Mouse (Mus musculus) midbrain, embryonic 16.5 days (tissue): ENCODE measurements around the gene Chrm1. TPM values are rescaled to one million over a fixed set of nuclear protein-coding genes. Genes with fewer than 3 reads are reported as not detected.

ENCODE experiments used
- ATAC-seq: fragments of 200-750 bp; cut with Nextera tagmentation; 2 replicates; pipeline ENCODE4 v1.8.0; 2017; ENCODE audit warnings: moderate TSS enrichment
- H3K27ac ChIP-seq: fragments of 300-500 bp; sonication (generic); 2 replicates; pipeline ENCODE4 v1.5.1; 2014; ENCODE audit warnings: mild to moderate bottlenecking, low read length, mixed read lengths
- H3K27me3 ChIP-seq: fragments of 300-500 bp; sonication (generic); 2 replicates; pipeline ENCODE4 v1.6.1; 2014; ENCODE audit warnings: low read depth, low read length, mixed read lengths; ENCODE audit not compliant: control insufficient read depth, insufficient read depth
- H3K36me3 ChIP-seq: fragments of 300-500 bp; sonication (generic); 2 replicates; pipeline ENCODE4 v1.6.1; 2014; ENCODE audit warnings: mild to moderate bottlenecking, low read length, moderate library complexity, mixed read lengths; ENCODE audit not compliant: control insufficient read depth, insufficient read depth
- H3K4me1 ChIP-seq: fragments of 300-500 bp; sonication (generic); 2 replicates; pipeline ENCODE4 v1.6.1; 2014; ENCODE audit warnings: mild to moderate bottlenecking, low read length, mixed read lengths; ENCODE audit not compliant: control insufficient read depth, insufficient read depth
- H3K4me2 ChIP-seq: fragments of 300-500 bp; sonication (generic); 2 replicates; pipeline ENCODE4 v1.6.1; 2014; ENCODE audit warnings: mild to moderate bottlenecking, low read length, mixed read lengths
- H3K4me3 ChIP-seq: fragments of 300-500 bp; sonication (generic); 2 replicates; pipeline ENCODE4 v1.5.1; 2014; ENCODE audit warnings: low read depth, mild to moderate bottlenecking, low read length, moderate library complexity, mixed read lengths
- H3K9ac ChIP-seq: fragments of 300-500 bp; sonication (generic); 2 replicates; pipeline ENCODE4 v1.6.1; 2014; ENCODE audit warnings: low read depth, low read length, mixed read lengths
- H3K9me3 ChIP-seq: fragments of 300-500 bp; sonication (generic); replicated peaks from 2 replicates; pipeline ENCODE4 v1.6.1; 2014; ENCODE audit warnings: mild to moderate bottlenecking, low read length, mixed read lengths; ENCODE audit not compliant: control insufficient read depth, poor library complexity, severe bottlenecking
- WGBS: fragments of 180-500 bp; shearing (Covaris S2); extraction: QIAGEN DNeasy Blood & Tissue Kit; methylation state at CpG from one replicate; pipeline ENCODE4 v1.1.7; 2014; 5-methylcytosine and 5-hydroxymethylcytosine counted together
- polyA plus RNA-seq: library from polyadenylated mRNA; unstranded; fragments of >200 nt; fragmentation: Nextera tagmentation; extraction: Ambion mirVana; gene quantifications from 2 replicates; pipeline ENCODE4 v1.2.1, GENCODE M21; 2015

Chrm1 gene
- polyA plus RNA-seq, 1 experiment from 2014 or later = 0.65 TPM

DNA sequence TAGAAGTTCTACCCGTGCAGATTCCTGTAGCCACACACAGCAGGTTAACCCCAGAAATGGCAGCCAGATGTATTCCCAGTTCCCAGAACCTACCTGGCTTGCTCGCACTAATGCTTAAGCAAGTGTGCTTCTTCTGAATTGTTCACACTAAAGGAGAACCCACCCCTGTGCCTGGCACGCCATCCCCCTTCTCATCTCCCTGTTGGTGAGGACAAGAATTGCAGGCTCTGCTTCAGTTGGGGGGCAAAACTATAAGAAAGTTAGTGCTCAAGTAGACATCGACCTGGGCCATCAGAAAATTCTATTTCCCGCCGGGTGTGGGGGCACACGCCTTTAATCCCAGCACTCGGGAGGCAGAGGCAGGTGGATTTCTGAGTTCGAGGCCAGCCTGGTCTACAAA lies 36.1 kb downstream of the Chrm1 start:
- 77% methylated on average over 9 of the region's 9 CpGs for WGBS
- Histone ChIP-seq H3K27me3 (no peaks in the 10 kb centered on the region), H3K36me3 (no peaks in the 10 kb centered on the region), H3K27ac (no peak overlapping the region), H3K4me1 (no peaks in the 10 kb centered on the region), H3K4me3 (no peak overlapping the region), H3K9me3 (no peaks in the 10 kb centered on the region), H3K9ac (no peak overlapping the region), H3K4me2 (no peak overlapping the region)
- ATAC-seq = no peak

DNA sequence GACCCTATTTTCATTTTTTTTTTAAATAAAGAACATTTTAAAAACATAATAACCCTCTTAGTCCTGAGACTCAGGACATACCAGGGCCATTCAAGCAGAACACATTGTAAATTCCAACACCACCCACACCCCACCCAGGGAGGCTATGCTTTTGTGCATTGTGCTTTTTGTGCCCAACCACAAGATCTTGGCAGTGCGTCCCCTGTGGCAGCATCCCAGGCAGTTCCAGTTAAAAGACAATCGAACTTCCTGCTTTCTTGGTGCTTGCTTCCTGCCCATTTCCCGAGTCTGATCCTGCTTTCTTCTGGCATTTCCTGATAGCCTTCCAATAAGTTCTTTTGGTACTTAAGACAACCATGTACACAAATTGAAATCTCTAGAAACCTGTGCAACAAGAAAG lies 38.9 kb downstream of the Chrm1 start:
- Histone ChIP-seq H3K36me3 (peaks cover 8% of the 10 kb centered on the region), H3K9ac (no peak overlapping the region), H3K9me3 (no peaks in the 10 kb centered on the region), H3K4me1 (no peaks in the 10 kb centered on the region), H3K4me3 (no peak overlapping the region), H3K27ac (no peak overlapping the region), H3K27me3 (no peaks in the 10 kb centered on the region), H3K4me2 (no peak overlapping the region)
- ATAC-seq = no peak
- 58% methylated on average over 3 of the region's 3 CpGs for WGBS

DNA sequence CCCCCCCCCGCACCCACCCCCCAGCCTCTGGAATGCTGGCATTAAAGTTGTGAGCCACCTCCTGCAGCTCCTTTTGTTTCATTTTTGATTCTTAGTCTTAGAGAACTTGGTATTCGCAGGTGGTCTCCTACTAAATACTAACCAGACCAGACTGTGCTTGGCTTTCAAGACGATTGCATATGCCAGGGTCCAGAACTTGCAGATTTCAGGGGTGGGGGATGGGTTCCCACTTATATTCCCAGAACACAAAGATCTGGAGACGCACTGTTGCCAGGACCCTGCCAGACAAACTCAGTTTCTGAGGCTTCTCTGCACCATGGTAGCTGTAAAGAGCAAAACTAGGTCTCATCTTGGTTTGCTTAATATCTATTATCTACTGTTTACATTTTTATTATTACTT lies 40.0 kb downstream of the Chrm1 start:
- no peaks in the 10 kb centered on the region for H3K4me1 ChIP-seq
- H3K4me2 ChIP-seq = no peak overlapping the region
- peaks cover 19% of the 10 kb centered on the region for H3K36me3 ChIP-seq
- H3K9ac ChIP-seq = no peak overlapping the region
- H3K27ac ChIP-seq = no peak overlapping the region
- ATAC-seq = no peak
- no peaks in the 10 kb centered on the region for H3K27me3 ChIP-seq
- no peak overlapping the region for H3K4me3 ChIP-seq
- 33% methylated on average over 3 of the region's 4 CpGs for WGBS
- no peaks in the 10 kb centered on the region for H3K9me3 ChIP-seq

DNA sequence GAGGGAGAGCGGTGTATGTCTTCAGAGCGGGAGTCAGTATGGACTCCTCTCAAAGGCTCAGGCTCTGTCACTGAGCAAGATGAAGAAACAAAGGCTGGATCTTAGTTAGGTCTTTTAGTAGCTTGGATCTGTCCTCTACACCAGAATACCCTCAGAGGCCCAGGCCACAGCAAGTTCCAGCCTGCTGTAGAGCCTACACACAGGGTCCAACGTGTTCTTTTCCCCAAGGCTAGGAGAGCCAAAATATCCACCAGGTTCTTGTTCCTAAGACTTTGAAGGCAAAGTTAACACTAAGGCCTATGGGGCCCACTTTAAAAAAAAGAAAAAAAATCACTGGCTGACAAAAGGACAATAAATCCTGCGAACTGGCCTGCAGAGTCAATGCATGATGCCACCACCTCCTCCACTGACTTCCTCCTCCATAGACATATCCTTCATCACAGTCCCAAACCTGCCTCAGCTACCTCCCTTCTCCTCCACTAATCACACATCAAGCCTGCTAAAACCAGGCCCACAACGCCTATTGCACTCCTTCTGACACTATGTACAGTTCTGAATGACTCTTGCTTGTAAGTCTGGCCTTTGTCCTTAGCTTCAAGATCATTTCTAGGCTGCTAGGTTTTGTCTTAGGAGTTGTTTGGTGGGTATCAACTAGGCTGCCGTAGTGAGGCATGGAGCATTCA lies 41.6 kb downstream of the Chrm1 start:
- Histone ChIP-seq H3K27ac (no peak overlapping the region), H3K9ac (no peak overlapping the region), H3K27me3 (no peaks in the 10 kb centered on the region), H3K4me3 (no peak overlapping the region), H3K36me3 (peaks cover 34% of the 10 kb centered on the region), H3K4me1 (peaks cover under 1% of the 10 kb centered on the region), H3K9me3 (no peaks in the 10 kb centered on the region), H3K4me2 (no peak overlapping the region)
- ATAC-seq = no peak
- WGBS = 77% methylated on average over 6 of the region's 6 CpGs

DNA sequence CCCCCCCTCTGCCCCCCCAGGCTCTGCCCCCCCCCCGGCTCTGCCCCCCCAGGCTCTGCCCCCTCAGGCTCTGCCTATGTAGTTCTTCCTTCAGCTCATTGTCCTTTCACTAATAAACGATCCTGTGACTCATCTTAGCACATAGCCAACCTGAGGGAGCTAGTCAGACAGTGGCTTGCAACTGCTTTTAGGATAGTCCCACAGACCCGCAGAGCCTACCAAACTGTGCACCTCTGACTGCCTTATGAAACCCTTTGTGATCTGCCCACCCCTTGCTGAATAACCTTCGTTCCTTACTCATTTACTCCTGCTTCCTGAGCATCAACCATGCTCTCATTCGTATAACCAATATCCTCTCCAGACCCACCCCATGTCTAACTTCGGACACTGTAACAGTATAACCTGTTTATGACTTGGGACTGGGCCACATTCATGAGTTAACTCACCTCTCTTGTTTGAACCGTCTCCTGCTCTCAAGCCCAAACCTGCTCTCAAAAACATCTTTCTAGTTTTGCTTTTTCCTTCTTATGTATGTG lies 42.6 kb downstream of the Chrm1 start:
- no peak overlapping the region for H3K4me2 ChIP-seq
- ATAC-seq = no peak
- H3K9me3 ChIP-seq = no peaks in the 10 kb centered on the region
- peaks cover 10% of the 10 kb centered on the region for H3K4me1 ChIP-seq
- no peaks in the 10 kb centered on the region for H3K27me3 ChIP-seq
- H3K4me3 ChIP-seq = no peak overlapping the region
- H3K9ac ChIP-seq = no peak overlapping the region
- H3K27ac ChIP-seq = no peak overlapping the region
- peaks cover 35% of the 10 kb centered on the region for H3K36me3 ChIP-seq
- 77% methylated on average over 7 of the region's 7 CpGs for WGBS

DNA sequence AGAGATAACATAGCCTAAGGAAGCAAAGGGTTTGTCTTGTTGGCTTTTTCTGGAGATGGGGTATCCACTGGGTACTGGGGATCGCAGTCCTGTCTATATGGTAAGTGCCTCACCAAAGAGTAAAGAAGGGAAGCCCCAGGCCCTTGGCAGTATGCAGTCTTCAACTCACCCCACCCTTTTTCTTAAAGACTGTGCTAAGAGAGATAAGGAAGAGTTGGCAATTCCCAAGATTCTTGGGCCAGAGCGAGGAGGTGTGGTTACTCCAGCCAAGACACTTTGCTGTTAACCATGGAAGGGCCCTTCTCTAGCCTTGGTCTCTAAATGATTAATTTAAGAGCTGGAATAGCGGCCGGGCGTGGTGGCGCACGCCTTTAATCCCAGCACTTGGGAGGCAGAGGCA lies 43.3 kb downstream of the Chrm1 start:
- H3K4me2 ChIP-seq = no peak overlapping the region
- H3K36me3 ChIP-seq = peaks cover 38% of the 10 kb centered on the region
- H3K4me3 ChIP-seq = no peak overlapping the region
- no peak for ATAC-seq
- no peaks in the 10 kb centered on the region for H3K27me3 ChIP-seq
- H3K27ac ChIP-seq = no peak overlapping the region
- WGBS = 98% methylated on average over 7 of the region's 7 CpGs
- H3K9me3 ChIP-seq = no peaks in the 10 kb centered on the region
- no peak overlapping the region for H3K9ac ChIP-seq
- H3K4me1 ChIP-seq = peaks cover 17% of the 10 kb centered on the region

DNA sequence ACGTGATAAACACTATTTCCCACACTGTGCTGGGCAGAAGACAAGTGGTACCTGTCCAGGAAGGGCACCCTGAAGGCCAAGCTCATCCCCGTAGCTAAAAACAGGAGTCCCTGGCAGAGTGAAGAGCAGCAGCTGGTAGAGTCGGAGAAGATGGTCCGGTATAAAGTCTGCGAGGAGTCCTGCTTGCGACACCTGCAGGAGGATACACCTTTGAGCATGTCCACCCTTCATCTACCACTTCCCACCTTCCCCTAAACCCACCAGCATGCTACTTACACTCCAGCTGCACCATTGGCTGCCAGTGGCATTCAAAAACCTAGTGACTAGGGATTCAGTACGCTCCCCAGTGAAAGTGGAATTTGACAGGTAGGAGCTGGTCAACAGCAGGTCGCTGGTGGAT lies 45.4 kb downstream of the Chrm1 start:
- H3K4me1 ChIP-seq = peaks cover 28% of the 10 kb centered on the region
- ATAC-seq = no peak
- H3K27ac ChIP-seq = no peak overlapping the region
- H3K9ac ChIP-seq = no peak overlapping the region
- peaks cover 38% of the 10 kb centered on the region for H3K36me3 ChIP-seq
- WGBS = 90% methylated on average over 8 of the region's 8 CpGs
- H3K4me2 ChIP-seq = no peak overlapping the region
- H3K27me3 ChIP-seq = no peaks in the 10 kb centered on the region
- H3K4me3 ChIP-seq = no peak overlapping the region
- H3K9me3 ChIP-seq = no peaks in the 10 kb centered on the region

DNA sequence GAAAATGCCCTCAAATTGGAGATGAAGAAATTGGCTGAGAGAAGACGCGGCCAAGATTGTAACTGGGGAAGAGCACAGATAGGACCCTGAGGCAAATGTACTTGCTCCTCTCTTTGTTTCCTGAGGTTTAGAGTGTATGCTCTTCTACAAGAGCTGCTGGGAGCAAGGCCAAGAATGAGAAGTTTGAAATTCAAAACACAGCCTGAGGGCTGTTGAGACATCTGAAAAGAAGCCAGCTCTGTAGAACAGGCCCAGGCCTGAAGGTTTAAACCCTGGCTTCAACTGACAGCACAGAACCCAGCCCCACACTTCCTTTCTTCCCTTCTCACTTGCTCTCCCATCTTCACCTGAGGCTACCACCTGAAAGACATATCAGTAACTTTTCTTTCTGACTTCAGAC lies 46.5 kb downstream of the Chrm1 start:
- no peak for ATAC-seq
- no peaks in the 10 kb centered on the region for H3K27me3 ChIP-seq
- H3K36me3 ChIP-seq = peaks cover 38% of the 10 kb centered on the region
- H3K4me1 ChIP-seq = peaks cover 32% of the 10 kb centered on the region
- H3K4me3 ChIP-seq = no peak overlapping the region
- 0 out of 2 replicates have a peak overlapping the region, but pooled peaks have one; percentile 37 for H3K27ac ChIP-seq
- H3K4me2 ChIP-seq = 0 out of 2 replicates have a peak overlapping the region, but pooled peaks have one; percentile 3
- no peak overlapping the region for H3K9ac ChIP-seq
- 75% methylated on average over 2 of the region's 2 CpGs for WGBS
- no peaks in the 10 kb centered on the region for H3K9me3 ChIP-seq

DNA sequence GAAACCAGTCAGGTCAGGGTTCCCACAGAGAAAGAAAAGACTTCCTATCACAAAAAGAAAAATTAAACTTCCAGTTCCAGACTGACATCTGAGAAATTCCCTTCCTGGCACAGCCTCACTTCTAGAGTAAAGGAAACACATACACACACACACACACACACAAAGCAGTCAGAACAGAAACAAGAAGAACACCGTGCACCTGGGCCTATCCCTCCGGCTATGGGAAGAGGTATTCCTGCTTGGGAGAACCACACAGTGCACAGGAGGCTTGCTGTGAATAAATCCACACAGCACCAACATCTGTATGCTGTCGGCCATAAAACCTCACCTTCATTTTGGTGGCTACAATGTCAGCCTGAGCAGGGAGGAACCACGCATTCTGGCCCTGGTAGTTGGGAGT lies 47.9 kb downstream of the Chrm1 start:
- WGBS = 86% methylated on average over 4 of the region's 4 CpGs
- peaks cover 36% of the 10 kb centered on the region for H3K36me3 ChIP-seq
- H3K4me2 ChIP-seq = peak overlapping the region; percentile 75
- peak overlapping the region; percentile 73; the same call in 1 of the 2 replicates for H3K9ac ChIP-seq
- no peak for ATAC-seq
- H3K4me3 ChIP-seq = peak overlapping the region; percentile 56; the same call in 1 of the 2 replicates
- H3K4me1 ChIP-seq = peaks cover 32% of the 10 kb centered on the region
- H3K9me3 ChIP-seq = no peaks in the 10 kb centered on the region
- H3K27ac ChIP-seq = no peak overlapping the region
- H3K27me3 ChIP-seq = no peaks in the 10 kb centered on the region
